Mouse (Mus musculus): ENCODE measurements around the gene Tlr4.

Tlr4 gene

GRCm38 (mm10) chr4:66900126-66900525 is 72.7 kb downstream of the Tlr4 start:
- DNase-seq (ENCODE audit: low spot score) = no peak

- DNase-seq (ENCODE audit: low spot score) = no peak
Observed at GRCm38 (mm10) chr4:66901498-66901897, 74.1 kb downstream of the Tlr4 start.

DNA sequence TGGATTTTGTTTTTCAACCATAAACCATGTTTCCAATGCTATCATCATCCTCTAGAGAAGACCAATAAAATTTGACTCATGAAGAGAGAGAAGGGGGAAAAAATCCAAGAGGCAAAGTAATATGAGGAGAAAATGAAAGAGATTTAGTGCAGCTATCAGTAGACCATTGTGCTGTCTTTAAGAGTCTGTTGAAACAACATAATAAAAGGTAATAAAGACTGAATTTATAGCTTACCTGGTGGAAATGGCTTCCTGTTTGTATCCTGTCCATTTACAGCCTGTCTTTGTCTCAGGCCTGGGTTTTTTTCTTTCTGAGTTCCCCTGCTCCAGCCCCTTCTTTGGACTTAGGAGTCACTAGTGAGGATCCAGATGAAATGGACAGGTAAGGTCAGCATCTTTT is 81.0 kb downstream of the Tlr4 start:
- no peak for DNase-seq (ENCODE audit: low spot score)

DNA sequence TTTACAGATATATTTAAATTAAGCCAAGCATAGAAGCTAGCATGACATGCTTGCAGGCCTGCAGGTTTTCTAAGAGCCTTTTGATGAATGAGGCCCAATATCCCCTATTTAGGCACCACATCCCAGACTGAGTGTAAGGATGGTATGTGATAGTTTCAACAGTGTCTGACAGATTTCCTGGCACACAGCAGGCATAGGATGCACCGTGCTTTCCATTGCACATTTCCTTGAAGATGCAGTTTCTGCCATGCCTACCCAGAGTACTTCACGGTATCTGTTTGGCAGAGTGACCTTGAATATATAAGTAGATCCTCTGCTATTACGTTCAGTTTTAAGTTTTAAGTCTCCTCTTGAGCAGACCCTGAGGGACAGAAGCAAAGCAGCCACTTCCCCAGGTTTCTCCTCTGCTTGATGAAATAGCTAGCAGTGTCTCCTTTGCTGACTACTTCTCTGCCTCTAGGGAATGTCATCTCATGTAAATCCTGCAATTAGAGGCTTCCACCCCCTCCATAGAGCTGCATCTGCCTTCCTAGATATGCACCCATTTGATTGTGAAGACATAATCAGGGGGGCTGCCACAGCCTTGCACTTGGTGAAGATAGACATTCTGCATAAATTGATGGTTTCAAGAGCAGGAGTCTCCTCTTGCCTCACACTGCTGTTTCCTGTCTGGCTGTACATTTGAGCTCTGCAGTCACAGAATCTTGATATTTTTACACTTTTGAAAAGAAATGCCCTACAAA is 92.4 kb downstream of the Tlr4 start:
- DNase-seq (ENCODE audit: low spot score) = no peak

- DNase-seq (ENCODE audit: low spot score) = no peak
Observed at GRCm38 (mm10) chr4:66923616-66924276, 96.4 kb downstream of the Tlr4 start.

- DNase-seq (ENCODE audit: low spot score) = no peak
Observed at GRCm38 (mm10) chr4:66926066-66926465, 98.7 kb downstream of the Tlr4 start.

- no peak for DNase-seq (ENCODE audit: low spot score)
Observed at GRCm38 (mm10) chr4:66927537-66928088, 100.2 kb downstream of the Tlr4 start.

DNA sequence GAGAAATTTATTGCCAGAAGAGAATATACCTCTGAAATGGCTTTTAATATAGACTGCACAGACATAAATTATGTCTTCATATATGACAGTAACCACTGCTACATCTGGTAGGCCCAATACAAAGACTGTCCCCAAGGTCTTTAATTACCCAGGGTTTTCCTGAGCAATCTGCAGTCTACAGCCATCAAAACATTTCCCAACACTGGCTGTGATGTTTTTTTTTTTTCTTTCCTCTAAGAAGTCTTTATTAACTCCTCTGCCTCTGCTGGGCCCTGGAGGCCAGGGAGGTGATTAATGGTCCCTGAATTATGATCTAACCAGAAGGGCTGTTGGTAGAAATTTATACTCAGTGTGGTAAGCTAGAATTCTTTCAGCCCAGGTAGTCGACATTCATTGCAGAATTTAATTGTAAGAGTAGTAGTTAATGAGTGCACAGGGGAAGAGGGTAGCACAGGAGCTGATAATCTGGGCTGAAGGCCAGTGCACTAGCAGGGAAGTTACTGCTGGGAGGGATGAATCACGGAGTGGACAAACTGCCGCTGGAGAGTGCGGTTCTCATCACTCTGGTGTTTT is 111.2 kb downstream of the Tlr4 start:
- no peak for DNase-seq (ENCODE audit: low spot score)

GRCm38 (mm10) chr4:66941894-66942293 is 114.5 kb downstream of the Tlr4 start:
- DNase-seq (ENCODE audit: low spot score) = no peak

DNA sequence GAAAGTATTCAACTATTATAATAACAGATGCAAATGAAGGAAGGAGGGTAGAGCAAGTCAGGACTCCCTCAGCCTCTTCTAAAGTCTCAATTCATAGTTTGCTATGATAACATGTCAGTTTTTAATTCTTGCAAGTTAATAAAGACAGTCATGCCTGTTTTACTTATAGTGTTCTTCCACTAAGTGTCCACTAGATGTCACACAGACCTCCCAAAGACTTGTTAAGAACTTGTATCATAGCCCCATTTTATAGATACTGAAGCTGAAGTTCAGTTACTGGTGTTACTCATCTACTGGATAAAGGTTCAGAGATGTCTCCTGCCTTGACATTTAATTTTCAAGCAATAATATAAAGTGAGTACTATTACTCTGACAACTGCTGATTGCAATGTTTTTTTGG is 116.3 kb downstream of the Tlr4 start:
- no peak for DNase-seq (ENCODE audit: low spot score)

DNA sequence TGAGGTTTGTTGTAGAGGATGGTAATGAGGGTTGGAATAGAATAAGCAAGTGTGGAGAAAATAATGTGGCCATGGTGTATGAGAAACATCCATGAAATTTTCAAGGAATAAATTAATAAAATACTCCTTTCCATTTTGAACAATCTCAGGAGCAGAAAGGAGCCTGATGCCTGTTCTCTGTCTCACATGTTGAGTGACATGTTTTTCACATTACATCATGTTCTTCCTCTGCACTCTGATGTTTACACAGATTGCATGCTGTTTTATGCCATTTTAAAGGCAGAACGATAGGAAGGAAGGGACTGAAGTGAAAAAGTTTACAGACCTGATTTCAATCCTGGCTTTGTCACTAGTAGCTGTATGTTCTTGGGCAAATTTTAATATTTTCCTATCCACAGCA is 120.3 kb downstream of the Tlr4 start:
- DNase-seq (ENCODE audit: low spot score) = no peak

GRCm38 (mm10) chr4:66974918-66975317 is 147.5 kb downstream of the Tlr4 start:
- DNase-seq (ENCODE audit: low spot score) = no peak

Measured in urinary bladder, postnatal 25 days (tissue).